Mouse (Mus musculus): ENCODE results near the gene Copz1. TPM values are rescaled to one million over a fixed set of nuclear protein-coding genes. Genes with fewer than 3 reads are reported as not detected.
A peak's percentile ranks its signal among the peaks of the same experiment; 100 is the strongest.

Copz1 gene
- polyA plus RNA-seq, 1 experiment from 2014 or later: 162 TPM

GRCm38 (mm10) chr15:103300067-103300471, 27.6 kb downstream of the Copz1 start:
- no peak overlapping the region for H3K9ac ChIP-seq (replicated peaks; ENCODE audit: low read depth)
- H3K36me3 ChIP-seq (ENCODE audit: insufficient read depth, low read length): 0 out of 2 replicates have a peak, but pooled peaks cover 3% of the 10 kb centered on the region
- no peaks in the 10 kb centered on the region for H3K27me3 ChIP-seq (replicated peaks; ENCODE audit: insufficient read depth, low read length)
- no peaks in the 10 kb centered on the region for H3K9me3 ChIP-seq (ENCODE audit: low read length)
- peaks cover 15% of the 10 kb centered on the region; the same call in 1 of the 2 replicates for H3K4me1 ChIP-seq (ENCODE audit: insufficient read depth, low read depth, low read length)
- no peak overlapping the region for H3K4me2 ChIP-seq (replicated peaks; ENCODE audit: low read depth, low read length)
- no peak overlapping the region for H3K4me3 ChIP-seq (ENCODE audit: low read depth, low read length)
- ATAC-seq (no peak), DNase-seq (ENCODE audit: low spot score) (no peak)
- TF ChIP-seq CTCF (IDR thresholded peaks at IDR 0.05): no peak
- no peak for TF ChIP-seq EP300 (IDR thresholded peaks at IDR 0.05)
- H3K27ac ChIP-seq (ENCODE audit: low read length): peak overlapping the region; percentile 86
- WGBS: 29% methylated on average over 18 of the region's 18 CpGs

GRCm38 (mm10) chr15:103300560-103300959, 28.0 kb downstream of the Copz1 start:
- ATAC-seq: no peak
- Histone ChIP-seq H3K9me3 (ENCODE audit: low read length) (no peaks in the 10 kb centered on the region), H3K4me3 (ENCODE audit: low read depth, low read length) (no peak overlapping the region), H3K27ac (ENCODE audit: low read length) (peak overlapping the region; percentile 86; the same call in 1 of the 2 replicates), H3K27me3 (replicated peaks; ENCODE audit: insufficient read depth, low read length) (no peaks in the 10 kb centered on the region), H3K4me2 (replicated peaks; ENCODE audit: low read depth, low read length) (no peak overlapping the region), H3K9ac (replicated peaks; ENCODE audit: low read depth) (no peak overlapping the region), H3K4me1 (ENCODE audit: insufficient read depth, low read depth, low read length) (peaks cover 15% of the 10 kb centered on the region; the same call in 1 of the 2 replicates), H3K36me3 (ENCODE audit: insufficient read depth, low read length) (0 out of 2 replicates have a peak, but pooled peaks cover 3% of the 10 kb centered on the region)
- TF ChIP-seq CTCF (IDR thresholded peaks at IDR 0.05) (no peak), EP300 (IDR thresholded peaks at IDR 0.05) (no peak)
- DNase-seq (ENCODE audit: low spot score): no peak
- WGBS: 16% methylated on average over 2 of the region's 2 CpGs

- peak overlapping the region; percentile 86; the same call in 1 of the 2 replicates for H3K27ac ChIP-seq (ENCODE audit: low read length)
- no peaks in the 10 kb centered on the region for H3K9me3 ChIP-seq (ENCODE audit: low read length)
- no peaks in the 10 kb centered on the region for H3K27me3 ChIP-seq (replicated peaks; ENCODE audit: insufficient read depth, low read length)
- 44% methylated on average over 2 of the region's 2 CpGs for WGBS
- no peak overlapping the region for H3K4me3 ChIP-seq (ENCODE audit: low read depth, low read length)
- TF ChIP-seq EP300 (IDR thresholded peaks at IDR 0.05) (no peak), CTCF (IDR thresholded peaks at IDR 0.05) (no peak)
- no peak for ATAC-seq
- no peak overlapping the region for H3K4me2 ChIP-seq (replicated peaks; ENCODE audit: low read depth, low read length)
- no peak for DNase-seq (ENCODE audit: low spot score)
- 0 out of 2 replicates have a peak, but pooled peaks cover 3% of the 10 kb centered on the region for H3K36me3 ChIP-seq (ENCODE audit: insufficient read depth, low read length)
- H3K4me1 ChIP-seq (ENCODE audit: insufficient read depth, low read depth, low read length): peaks cover 15% of the 10 kb centered on the region; the same call in 1 of the 2 replicates
- no peak overlapping the region for H3K9ac ChIP-seq (replicated peaks; ENCODE audit: low read depth)
Observed at GRCm38 (mm10) chr15:103301046-103301445, 28.5 kb downstream of the Copz1 start.

GRCm38 (mm10) chr15:103301547-103302340, 29.2 kb downstream of the Copz1 start:
- ATAC-seq (no peak), DNase-seq (ENCODE audit: low spot score) (no peak)
- peaks cover 15% of the 10 kb centered on the region; the same call in 1 of the 2 replicates for H3K4me1 ChIP-seq (ENCODE audit: insufficient read depth, low read depth, low read length)
- H3K9ac ChIP-seq (replicated peaks; ENCODE audit: low read depth): no peak overlapping the region
- 0 out of 2 replicates have a peak, but pooled peaks cover 3% of the 10 kb centered on the region for H3K36me3 ChIP-seq (ENCODE audit: insufficient read depth, low read length)
- no peak overlapping the region for H3K4me3 ChIP-seq (ENCODE audit: low read depth, low read length)
- peak overlapping the region; percentile 66 for H3K27ac ChIP-seq (ENCODE audit: low read length)
- no peaks in the 10 kb centered on the region for H3K9me3 ChIP-seq (ENCODE audit: low read length)
- WGBS: 30% methylated on average over 5 of the region's 5 CpGs
- H3K27me3 ChIP-seq (replicated peaks; ENCODE audit: insufficient read depth, low read length): no peaks in the 10 kb centered on the region
- no peak for TF ChIP-seq EP300 (IDR thresholded peaks at IDR 0.05)
- no peak for TF ChIP-seq CTCF (IDR thresholded peaks at IDR 0.05)
- no peak overlapping the region for H3K4me2 ChIP-seq (replicated peaks; ENCODE audit: low read depth, low read length)

GRCm38 (mm10) chr15:103302341-103303021, 30.0 kb downstream of the Copz1 start:
- Histone ChIP-seq H3K9me3 (ENCODE audit: low read length) (no peaks in the 10 kb centered on the region), H3K36me3 (ENCODE audit: insufficient read depth, low read length) (0 out of 2 replicates have a peak, but pooled peaks cover under 1% of the 10 kb centered on the region), H3K27me3 (replicated peaks; ENCODE audit: insufficient read depth, low read length) (no peaks in the 10 kb centered on the region), H3K9ac (replicated peaks; ENCODE audit: low read depth) (no peak overlapping the region), H3K4me3 (ENCODE audit: low read depth, low read length) (no peak overlapping the region), H3K27ac (ENCODE audit: low read length) (peak overlapping the region; percentile 66), H3K4me1 (ENCODE audit: insufficient read depth, low read depth, low read length) (peaks cover 15% of the 10 kb centered on the region; the same call in 1 of the 2 replicates), H3K4me2 (replicated peaks; ENCODE audit: low read depth, low read length) (no peak overlapping the region)
- ATAC-seq (no peak), DNase-seq (ENCODE audit: low spot score) (no peak)
- TF ChIP-seq EP300 (IDR thresholded peaks at IDR 0.05): no peak
- TF ChIP-seq CTCF (IDR thresholded peaks at IDR 0.05): no peak
- 35% methylated on average over 6 of the region's 6 CpGs for WGBS

All from lung, postnatal 0 days (tissue).